Mouse (Mus musculus) liver, postnatal 0 days (tissue): Measurements from ENCODE around the gene Hs3st2. TPM values are rescaled to one million over a fixed set of nuclear protein-coding genes. Genes with fewer than 3 reads are reported as not detected.

Source experiments
- ATAC-seq: fragments of 200-750 bp; cut with Nextera tagmentation; 2 replicates; pipeline ENCODE4 v1.8.0; 2017; ENCODE audit warnings: mild to moderate bottlenecking, moderate library complexity
- DNase-seq: peaks from one replicate; pipeline ENCODE4 v3.0.0-alpha.2; 2016
- H3K27ac ChIP-seq: fragments of 300-500 bp; sonication (generic); 2 replicates; pipeline ENCODE4 v1.5.1; 2014; ENCODE audit warnings: antibody characterized with exemption, moderate library complexity, mild to moderate bottlenecking, low read depth
- H3K27me3 ChIP-seq: fragments of 300-500 bp; sonication (generic); 2 replicates; pipeline ENCODE4 v1.6.1; 2014; ENCODE audit warnings: low read length, control low read depth, mixed read lengths; ENCODE audit not compliant: insufficient read depth
- H3K36me3 ChIP-seq: fragments of 300-500 bp; sonication (generic); replicated peaks from 2 replicates; pipeline ENCODE4 v1.6.1; 2014; ENCODE audit warnings: mild to moderate bottlenecking, control low read depth, low read length, moderate library complexity, mixed read lengths; ENCODE audit not compliant: insufficient read depth
- H3K4me1 ChIP-seq: fragments of 300-500 bp; sonication (generic); 2 replicates; pipeline ENCODE4 v1.6.1; 2014; ENCODE audit warnings: antibody characterized with exemption, mild to moderate bottlenecking, control low read depth; ENCODE audit not compliant: insufficient read depth
- H3K4me2 ChIP-seq: fragments of 300-500 bp; sonication (generic); 2 replicates; pipeline ENCODE4 v1.6.1; 2014; ENCODE audit warnings: low read depth, mild to moderate bottlenecking, low read length, moderate library complexity, mixed read lengths
- H3K4me3 ChIP-seq: fragments of 300-500 bp; sonication (generic); 2 replicates; pipeline ENCODE4 v1.5.1; 2014; ENCODE audit warnings: low read depth, low read length
- H3K9ac ChIP-seq: fragments of 300-500 bp; sonication (generic); replicated peaks from 2 replicates; pipeline ENCODE4 v1.6.1; 2014; ENCODE audit warnings: mild to moderate bottlenecking, moderate library complexity
- H3K9me3 ChIP-seq: fragments of 300-500 bp; sonication (generic); 2 replicates; pipeline ENCODE4 v1.6.1; 2016; ENCODE audit warnings: mild to moderate bottlenecking, control low read depth, low read length, mixed read lengths
- CTCF ChIP-seq: sonication (generic); IDR thresholded peaks from 2 replicates; pipeline ENCODE4 v1.5.1; 2016; ENCODE audit warnings: antibody characterized with exemption, low read depth
- EP300 ChIP-seq: IDR thresholded peaks from 2 replicates; pipeline ENCODE4 v1.6.1; 2016; ENCODE audit warnings: antibody characterized with exemption, low read depth, mild to moderate bottlenecking
- WGBS: fragments of 180-500 bp; shearing (Covaris S2); extraction: QIAGEN DNeasy Blood & Tissue Kit; methylation state at CpG from one replicate; pipeline ENCODE4 v1.1.7; 2014; ENCODE audit not compliant: insufficient replicate concordance; 5-methylcytosine and 5-hydroxymethylcytosine counted together
- polyA plus RNA-seq: library from polyadenylated mRNA; unstranded; fragments of >200 nt; fragmentation: Nextera tagmentation; extraction: Ambion mirVana; gene quantifications from 2 replicates; pipeline ENCODE4 v1.2.1, GENCODE M21; 2015

Hs3st2 gene
- polyA plus RNA-seq, 1 experiment from 2014 or later, result not detected

GRCm38 (mm10) chr7:121466331-121466730, 74.7 kb downstream of the Hs3st2 start:
- TF ChIP-seq CTCF, result no peak
- no peak for TF ChIP-seq EP300
- ATAC-seq (no peak), DNase-seq (no peak)
- 72% methylated on average over 5 of the region's 5 CpGs for WGBS
- no peaks in the 10 kb centered on the region for H3K27me3 ChIP-seq
- no peak overlapping the region for H3K27ac ChIP-seq
- H3K9ac ChIP-seq, result no peak overlapping the region
- H3K4me1 ChIP-seq, result 0 out of 2 replicates have a peak, but pooled peaks cover 2% of the 10 kb centered on the region
- no peaks in the 10 kb centered on the region for H3K9me3 ChIP-seq
- H3K36me3 ChIP-seq, result no peaks in the 10 kb centered on the region
- H3K4me2 ChIP-seq, result no peak overlapping the region
- H3K4me3 ChIP-seq, result no peak overlapping the region

GRCm38 (mm10) chr7:121469435-121469834, 77.8 kb downstream of the Hs3st2 start:
- Histone ChIP-seq H3K27me3 (no peaks in the 10 kb centered on the region), H3K9ac (no peak overlapping the region), H3K4me2 (no peak overlapping the region; the same call in 1 of the 2 replicates), H3K36me3 (no peaks in the 10 kb centered on the region), H3K9me3 (no peaks in the 10 kb centered on the region), H3K4me3 (no peak overlapping the region), H3K4me1 (0 out of 2 replicates have a peak, but pooled peaks cover 2% of the 10 kb centered on the region), H3K27ac (0 out of 2 replicates have a peak overlapping the region, but pooled peaks have one; percentile 11)
- 20% methylated on average over 3 of the region's 3 CpGs for whole genome bisulfite sequencing
- ATAC-seq (peak; percentile 68), DNase-seq (peak; percentile 23)
- TF ChIP-seq CTCF (no peak), EP300 (no peak)

- WGBS, result 60% methylated on average over 8 of the region's 8 CpGs
- Histone ChIP-seq H3K4me3 (no peak overlapping the region), H3K9ac (no peak overlapping the region), H3K27me3 (no peaks in the 10 kb centered on the region), H3K4me1 (no peaks in the 10 kb centered on the region), H3K27ac (no peak overlapping the region), H3K4me2 (no peak overlapping the region), H3K36me3 (no peaks in the 10 kb centered on the region), H3K9me3 (no peaks in the 10 kb centered on the region)
- DNase-seq (no peak), ATAC-seq (no peak)
- TF ChIP-seq CTCF, result no peak
- no peak for TF ChIP-seq EP300
Measured at GRCm38 (mm10) chr7:121478302-121478701, 86.6 kb downstream of the Hs3st2 start.

GRCm38 (mm10) chr7:121480106-121480505, 88.4 kb downstream of the Hs3st2 start:
- DNase-seq, result no peak
- Histone ChIP-seq H3K4me2 (no peak overlapping the region), H3K36me3 (no peaks in the 10 kb centered on the region), H3K9ac (no peak overlapping the region), H3K27ac (no peak overlapping the region), H3K4me3 (no peak overlapping the region), H3K9me3 (no peaks in the 10 kb centered on the region), H3K4me1 (no peaks in the 10 kb centered on the region), H3K27me3 (no peaks in the 10 kb centered on the region)
- 65% methylated on average over 4 of the region's 4 CpGs for WGBS
- ATAC-seq, result no peak
- TF ChIP-seq CTCF (no peak), EP300 (no peak)

GRCm38 (mm10) chr7:121484590-121484989, 92.9 kb downstream of the Hs3st2 start:
- TF ChIP-seq EP300, result no peak
- TF ChIP-seq CTCF, result no peak
- WGBS, result 57% methylated on average over 4 of the region's 4 CpGs
- H3K4me3 ChIP-seq, result no peak overlapping the region
- no peaks in the 10 kb centered on the region for H3K36me3 ChIP-seq
- ATAC-seq, result no peak
- H3K4me1 ChIP-seq, result no peaks in the 10 kb centered on the region
- DNase-seq, result no peak
- no peaks in the 10 kb centered on the region for H3K9me3 ChIP-seq
- no peak overlapping the region for H3K4me2 ChIP-seq
- no peaks in the 10 kb centered on the region for H3K27me3 ChIP-seq
- no peak overlapping the region for H3K27ac ChIP-seq
- H3K9ac ChIP-seq, result no peak overlapping the region

GRCm38 (mm10) chr7:121485266-121485665, 93.6 kb downstream of the Hs3st2 start:
- no peak for DNase-seq
- TF ChIP-seq CTCF, result peak; percentile 50
- no peak for TF ChIP-seq EP300

GRCm38 (mm10) chr7:121487291-121487690, 95.6 kb downstream of the Hs3st2 start:
- H3K4me2 ChIP-seq, result no peak overlapping the region

More at GRCm38 (mm10) chr7:121485266-121485665, 93.6 kb downstream of the Hs3st2 start:
- H3K36me3 ChIP-seq, result no peaks in the 10 kb centered on the region
- H3K4me3 ChIP-seq, result no peak overlapping the region
- H3K9ac ChIP-seq, result no peak overlapping the region
- 53% methylated on average over 2 of the region's 2 CpGs for WGBS
- H3K27ac ChIP-seq, result no peak overlapping the region
- no peak overlapping the region for H3K4me2 ChIP-seq
- no peaks in the 10 kb centered on the region for H3K9me3 ChIP-seq
- H3K27me3 ChIP-seq, result no peaks in the 10 kb centered on the region
- no peaks in the 10 kb centered on the region for H3K4me1 ChIP-seq
- ATAC-seq, result no peak

More at GRCm38 (mm10) chr7:121487291-121487690, 95.6 kb downstream of the Hs3st2 start:
- no peak overlapping the region for H3K9ac ChIP-seq
- H3K4me1 ChIP-seq, result no peaks in the 10 kb centered on the region
- ATAC-seq (no peak), DNase-seq (no peak)
- no peaks in the 10 kb centered on the region for H3K36me3 ChIP-seq
- H3K27ac ChIP-seq, result no peak overlapping the region
- H3K4me3 ChIP-seq, result no peak overlapping the region
- H3K9me3 ChIP-seq, result no peaks in the 10 kb centered on the region
- 51% methylated on average over 6 of the region's 6 CpGs for WGBS
- H3K27me3 ChIP-seq, result no peaks in the 10 kb centered on the region
- TF ChIP-seq CTCF (no peak), EP300 (no peak)
